Mouse (Mus musculus): ENCODE data around the gene Echs1.
"Not testable (repeated sequence)": the region's sequence is repeated elsewhere in the genome, so short reads cannot be mapped to it uniquely, and the experiment has no call there.

Gene Echs1

DNA sequence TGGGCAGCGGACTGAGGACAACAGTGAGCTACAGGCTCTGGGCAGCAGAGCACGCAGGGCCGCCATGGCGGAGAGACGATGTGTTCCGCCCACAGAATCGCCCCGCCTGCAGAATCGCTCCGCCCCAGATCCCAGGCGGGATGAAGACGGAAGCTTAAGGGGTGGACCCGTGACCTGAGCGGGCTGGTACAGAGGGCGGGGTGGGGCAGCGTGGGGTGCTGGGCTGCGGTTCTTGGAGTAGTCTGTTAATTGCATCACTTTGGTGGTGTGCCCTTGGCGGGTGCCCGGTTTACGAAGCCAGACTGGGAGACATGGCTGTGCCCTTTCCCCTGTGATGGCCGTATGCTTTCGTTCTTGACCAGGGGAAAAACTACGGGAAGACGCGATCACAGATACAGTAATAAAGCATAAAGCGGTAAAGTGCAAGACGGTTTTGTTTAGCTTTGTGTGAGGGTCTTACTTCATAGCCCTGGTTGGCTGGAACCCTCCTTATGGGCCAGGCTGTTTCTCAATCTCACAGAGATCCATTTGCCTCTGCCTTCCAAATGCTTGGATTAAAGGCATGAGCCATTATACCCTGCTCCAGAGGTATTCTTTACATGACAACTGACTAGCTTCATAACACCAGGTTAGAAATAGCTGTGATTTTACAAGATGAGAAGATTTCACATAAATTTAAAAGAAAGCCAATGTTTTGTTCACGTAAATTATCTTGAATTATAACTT is at the start of gene Echs1:
Gene Echs1, minus strand, starts transcription at position 148 of the 726 bp plus-strand sequence.
- DNase-seq (ENCODE audit: low spot score in 2 of 2): peak; percentile 76 to 92

DNA sequence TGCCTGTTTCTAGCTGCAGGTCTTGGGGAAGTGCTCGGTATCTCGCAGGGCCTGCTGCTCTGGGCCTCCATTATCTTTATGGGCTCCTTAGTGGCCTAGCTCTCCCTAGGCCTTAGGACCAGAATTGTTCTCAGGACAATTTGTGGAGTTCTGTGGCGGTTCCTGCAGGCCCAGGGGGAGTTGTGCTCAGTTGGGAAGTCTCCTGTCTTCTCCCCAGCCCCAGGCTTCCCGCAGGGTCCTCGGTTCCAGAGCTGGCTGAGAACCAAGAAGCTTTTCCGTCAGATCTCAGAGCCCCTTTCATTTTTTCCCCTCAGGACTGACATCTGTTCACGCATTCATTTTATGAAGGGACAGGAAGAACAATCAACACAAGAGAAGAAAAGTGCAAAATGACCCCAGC is 48.4 kb upstream of the Echs1 start, which contains the start of gene Olfr522:
Gene Olfr522, minus strand, starts transcription at position 101 of the 400 bp plus-strand sequence.
- no peak for DNase-seq (ENCODE audit: low spot score in 2 of 2)

DNA sequence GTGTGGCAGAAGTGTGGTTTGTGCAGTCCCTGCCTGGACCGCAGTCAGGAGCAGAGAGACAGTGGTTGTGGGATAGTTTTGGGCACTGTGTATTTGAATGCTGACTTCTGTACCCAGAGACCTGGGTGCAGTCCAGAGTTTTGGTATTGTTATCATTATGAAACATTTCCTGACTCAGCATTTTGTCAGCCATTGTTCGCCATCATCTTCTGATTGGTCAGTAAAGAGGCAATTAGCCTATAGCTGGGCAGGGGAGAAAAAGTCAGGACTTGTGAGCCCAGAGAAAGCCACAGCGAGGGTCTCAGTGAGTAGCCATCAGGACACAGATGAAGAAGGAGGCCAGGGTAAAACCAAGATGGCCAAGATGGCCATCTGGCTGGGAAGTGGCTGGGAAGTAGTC is 44.1 kb upstream of the Echs1 start:
- DNase-seq (ENCODE audit: low spot score in 2 of 2): no peak

DNA sequence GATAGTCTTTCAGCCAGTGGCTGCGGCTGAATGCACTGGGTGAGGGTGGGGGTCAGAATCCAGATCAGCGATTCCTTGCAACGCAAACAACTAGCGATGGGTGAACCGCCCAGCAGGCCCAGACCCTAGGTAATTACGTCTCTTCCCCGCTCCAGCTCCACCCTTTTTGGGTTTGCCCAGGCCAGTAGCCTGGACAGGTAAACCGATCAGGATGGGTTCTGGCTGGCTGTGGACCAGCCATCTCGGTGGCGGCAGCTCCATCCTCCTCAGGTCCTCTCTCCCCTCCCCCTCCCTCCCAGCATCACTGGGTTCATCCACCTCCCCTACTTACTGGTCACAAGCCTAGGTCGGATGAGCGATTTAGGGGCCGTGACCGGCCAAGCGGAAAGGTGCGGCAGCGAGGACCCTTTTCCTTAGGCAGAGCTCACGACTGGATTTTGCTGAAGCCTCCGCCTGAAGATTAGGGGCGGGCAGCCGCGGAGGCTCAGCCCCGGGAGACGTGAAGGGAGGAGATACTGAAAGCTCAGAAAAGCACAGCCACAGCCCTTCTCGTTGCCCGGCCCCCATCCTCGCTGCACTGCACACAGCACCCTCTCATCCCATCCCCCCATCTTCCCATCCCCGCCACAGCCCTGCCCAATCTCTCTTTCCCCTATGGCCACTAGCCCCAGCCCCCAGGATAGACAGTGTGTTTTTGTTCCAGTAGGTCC is 38.1 kb upstream of the Echs1 start, which contains the start of gene Sprn:
Gene Sprn, minus strand, starts transcription at position 660 of the 710 bp plus-strand sequence.
- no peak for DNase-seq (ENCODE audit: low spot score in 2 of 2)

DNA sequence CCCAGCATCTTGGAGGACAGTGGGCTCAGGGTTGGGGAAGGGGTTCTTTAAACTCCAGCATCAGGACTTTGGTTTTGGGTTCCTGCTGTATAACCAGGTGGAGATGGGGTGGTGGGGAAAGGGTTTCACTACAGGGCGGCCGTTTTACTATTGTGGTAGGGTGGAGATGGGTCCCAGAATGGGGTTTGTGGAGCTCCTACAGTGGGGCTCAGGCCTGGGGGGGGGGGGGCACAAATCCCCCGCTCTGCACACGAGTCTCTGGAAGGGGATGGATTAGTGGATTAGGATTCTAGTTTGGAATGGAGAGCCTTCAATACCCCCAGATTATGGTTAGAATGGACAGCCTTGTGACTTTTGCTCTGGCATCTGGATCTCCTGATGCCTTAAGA is 37.5 kb upstream of the Echs1 start:
- DNase-seq (ENCODE audit: low spot score in 2 of 2): no peak

DNA sequence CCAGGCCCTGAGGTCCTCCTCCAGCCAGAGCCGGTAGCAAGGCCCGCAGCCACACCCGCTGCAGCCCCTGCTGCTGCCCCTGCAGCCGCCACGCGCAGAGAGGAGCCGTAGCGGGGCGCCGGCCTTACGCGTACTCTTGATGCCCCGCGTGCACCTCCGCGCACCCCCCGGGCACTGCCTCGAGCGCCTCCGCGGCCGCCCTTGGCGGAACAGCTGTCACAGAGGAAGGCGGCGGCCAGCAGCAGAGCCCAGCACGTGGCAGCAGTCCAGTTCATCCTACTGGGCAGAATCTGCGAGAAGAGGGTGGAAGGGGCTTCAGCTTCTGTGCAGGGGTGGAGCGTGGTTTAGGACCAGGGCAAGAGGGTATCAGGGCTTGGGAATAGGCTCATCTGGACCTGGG is 37.1 kb upstream of the Echs1 start:
- no peak for DNase-seq (ENCODE audit: low spot score in 2 of 2)

DNA sequence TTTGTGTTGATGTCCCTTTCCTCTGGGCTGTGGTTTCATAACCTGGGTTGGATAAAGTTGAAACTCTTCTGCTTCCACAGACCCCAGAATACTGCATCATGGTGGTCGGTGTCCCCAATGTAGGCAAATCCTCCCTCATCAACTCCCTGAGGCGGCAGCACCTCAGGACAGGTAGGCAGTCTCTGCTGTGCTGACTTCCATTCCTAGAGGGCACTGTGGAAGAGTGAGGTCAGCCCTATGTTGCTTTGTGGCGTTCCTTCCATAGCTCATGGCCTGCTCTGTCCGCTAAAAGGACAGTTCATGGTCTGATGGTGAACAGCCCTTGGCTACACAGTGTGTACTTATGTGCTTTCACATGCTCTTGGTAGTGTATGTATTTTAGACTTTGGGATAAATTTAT is 28.3 kb upstream of the Echs1 start:
- DNase-seq (ENCODE audit: low spot score in 2 of 2): no peak

DNA sequence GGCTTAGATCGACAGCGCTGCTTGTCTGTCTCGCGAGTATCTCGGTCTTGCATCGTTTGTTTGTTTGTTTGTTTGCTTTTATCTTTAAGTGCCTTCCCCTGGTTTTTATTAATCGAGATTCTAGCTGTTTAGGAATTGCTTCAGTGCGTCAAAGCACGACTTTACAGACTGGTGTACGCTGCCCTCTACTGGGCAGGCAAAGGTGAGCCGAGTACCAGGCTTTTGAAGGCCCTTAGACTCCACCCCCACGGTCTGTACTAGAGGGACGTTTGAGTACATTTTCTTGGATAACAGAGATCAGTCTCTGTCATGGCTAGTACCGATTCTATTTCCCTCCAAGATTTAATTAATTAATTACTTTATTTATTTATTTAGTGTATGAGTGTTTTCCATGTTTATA is 25.1 kb upstream of the Echs1 start:
- peak in 1 of 2 experiments; percentile 77 for DNase-seq (ENCODE audit: low spot score in 2 of 2)

DNA sequence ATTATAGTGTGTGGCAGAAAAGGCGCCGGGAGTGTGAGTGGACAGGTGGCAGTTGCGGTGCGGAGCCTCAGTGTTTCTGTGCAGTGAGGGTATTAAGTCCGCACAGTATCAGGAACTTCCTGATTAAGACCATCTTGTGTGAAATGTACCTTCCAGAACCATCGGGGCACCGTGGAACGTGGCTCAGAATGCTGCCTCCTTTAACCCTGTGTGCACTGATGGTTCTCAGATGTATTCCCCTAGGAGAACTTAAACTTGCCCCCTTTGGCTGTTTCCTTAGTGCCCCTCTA is 21.7 kb upstream of the Echs1 start:
- no peak for DNase-seq (ENCODE audit: low spot score in 2 of 2)

DNA sequence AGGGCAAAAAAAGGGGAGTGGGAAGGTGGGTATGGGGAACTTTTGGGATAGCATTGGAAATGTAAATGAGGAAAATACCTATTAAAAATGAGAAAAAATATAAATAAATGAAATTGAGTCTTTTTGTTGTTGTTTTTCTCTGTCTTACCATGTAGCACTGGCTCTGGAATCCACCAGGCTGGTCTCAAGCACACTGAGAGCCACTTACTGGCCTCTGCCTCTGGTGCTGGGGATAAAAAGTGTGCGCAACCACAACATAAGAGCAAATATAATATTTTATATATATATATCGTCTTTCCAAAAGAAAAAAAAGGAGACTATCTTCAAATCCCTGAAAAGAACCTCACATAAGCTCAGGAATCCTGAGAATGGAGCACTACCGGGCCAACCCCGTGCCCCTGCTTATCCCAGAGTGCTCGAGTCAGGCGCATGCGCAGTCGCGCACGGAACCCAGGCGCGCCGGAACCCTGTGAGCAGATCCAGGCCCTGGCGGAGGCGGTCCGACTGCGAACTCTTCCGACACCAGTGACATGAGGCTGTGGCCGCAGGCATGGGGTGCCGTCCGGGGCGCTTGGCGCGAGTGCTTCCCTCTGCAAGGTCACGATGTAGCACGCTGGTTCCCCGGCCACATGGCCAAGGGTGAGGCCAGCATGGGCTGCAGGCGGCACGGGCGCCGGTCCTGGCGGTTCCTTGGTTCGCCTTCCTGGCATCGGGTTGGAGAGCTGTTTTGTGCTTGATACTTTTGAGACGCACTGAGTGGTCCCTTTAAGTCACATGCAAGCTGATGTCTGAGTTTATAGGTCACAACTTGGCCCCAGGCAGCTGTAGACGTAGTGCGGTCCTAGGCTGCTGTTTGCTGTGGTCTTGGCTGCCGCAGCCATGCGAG is 21.1 kb upstream of the Echs1 start, which contains the start of gene Mtg1:
Gene Mtg1, plus strand, starts transcription at position 430 of the 886 bp plus-strand sequence.
- peak; percentile 93 to 95 for DNase-seq (ENCODE audit: low spot score in 2 of 2)

DNA sequence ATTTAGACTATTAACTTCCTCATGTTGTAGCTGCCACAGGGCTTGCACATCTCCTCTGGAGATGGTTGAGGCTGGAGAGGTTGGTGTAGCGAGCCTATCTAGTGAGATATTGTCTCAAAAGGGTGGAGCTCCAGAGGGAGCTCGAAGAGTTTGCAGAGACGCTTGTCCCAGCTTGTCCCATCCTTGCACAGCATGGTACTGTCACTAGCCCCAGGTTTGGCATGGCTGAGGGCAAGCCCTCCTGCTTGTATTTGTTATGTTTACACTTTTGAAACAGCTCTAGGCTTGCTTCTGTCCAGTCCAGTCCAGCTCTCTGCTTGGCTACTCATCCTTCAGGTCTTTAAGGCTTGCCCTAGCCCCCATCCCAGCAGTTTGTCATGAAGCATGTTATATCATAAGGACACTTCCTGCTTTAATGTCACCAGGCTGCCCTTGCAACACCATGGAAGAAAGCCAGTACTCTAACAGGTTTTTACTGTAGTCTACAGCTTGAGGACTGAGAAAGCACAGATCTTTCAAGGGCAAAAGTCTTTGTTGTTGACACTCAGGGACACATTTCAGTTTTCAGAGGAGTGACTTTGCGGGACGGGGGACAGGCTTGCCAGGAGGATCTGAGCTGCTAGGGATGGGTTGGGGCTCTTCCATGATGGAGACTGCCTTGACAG is 19.0 kb upstream of the Echs1 start:
- DNase-seq (ENCODE audit: low spot score in 2 of 2): no peak

DNA sequence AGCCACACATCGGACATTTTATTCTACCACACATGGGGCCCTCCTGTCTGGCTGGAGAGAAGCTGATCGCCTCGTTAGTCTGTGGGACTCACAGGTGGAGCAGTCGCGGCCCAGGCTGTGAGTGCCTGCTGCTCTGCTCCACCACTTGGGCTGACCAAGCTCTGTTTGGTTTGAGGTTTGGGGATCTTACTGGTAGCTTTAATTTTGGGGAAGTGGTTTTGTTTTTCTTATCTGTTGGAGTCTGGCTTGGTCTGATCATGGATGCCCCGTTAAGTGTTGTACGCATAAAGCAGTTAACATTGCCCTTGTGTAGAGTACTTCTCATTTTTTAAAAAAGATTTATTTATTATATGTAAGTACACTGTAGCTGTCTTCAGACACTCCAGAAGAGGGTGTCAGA is 17.8 kb upstream of the Echs1 start:
- not testable (repeated sequence) for DNase-seq (ENCODE audit: low spot score in 2 of 2)

DNA sequence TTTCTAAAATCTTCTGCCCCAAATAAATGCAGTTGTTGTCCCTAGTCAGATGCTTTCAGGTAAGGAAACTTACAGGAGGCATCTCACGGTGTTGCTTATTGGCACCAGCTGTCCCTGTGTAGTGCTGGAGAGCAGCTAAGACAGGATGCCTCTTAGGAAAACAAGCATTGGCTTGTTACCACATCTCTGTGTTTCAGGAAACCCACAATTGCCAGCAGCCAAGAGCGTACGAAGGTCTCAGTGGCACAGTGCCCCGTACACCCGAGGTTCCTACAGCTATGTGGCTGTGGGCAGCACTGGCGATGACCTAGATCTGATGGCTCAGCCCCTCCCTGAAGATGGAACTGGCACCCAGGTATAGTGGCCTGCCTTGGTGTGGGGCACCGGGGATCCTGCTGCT is 15.9 kb upstream of the Echs1 start:
- not testable (repeated sequence) for DNase-seq (ENCODE audit: low spot score in 2 of 2)

DNA sequence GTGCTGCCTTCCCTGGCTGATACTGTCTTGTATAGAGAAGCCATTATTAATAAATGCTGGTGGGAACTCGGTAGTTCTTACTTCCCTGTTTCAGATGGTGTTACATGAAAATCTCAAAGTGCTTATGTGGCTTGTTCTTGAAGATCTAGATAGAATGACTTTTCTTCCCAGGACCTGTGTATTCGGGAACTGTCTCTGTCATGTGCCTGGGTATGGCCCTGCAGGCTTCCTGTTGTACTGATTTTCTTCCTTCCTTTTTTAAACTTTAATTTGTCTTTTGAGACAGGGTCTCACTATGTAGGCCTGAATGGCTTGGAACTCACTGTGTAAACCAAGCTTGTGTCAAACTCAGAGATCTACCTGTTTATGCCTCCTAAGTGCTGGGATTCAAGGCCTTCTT is 11.6 kb upstream of the Echs1 start:
- no peak for DNase-seq (ENCODE audit: low spot score in 2 of 2)

DNA sequence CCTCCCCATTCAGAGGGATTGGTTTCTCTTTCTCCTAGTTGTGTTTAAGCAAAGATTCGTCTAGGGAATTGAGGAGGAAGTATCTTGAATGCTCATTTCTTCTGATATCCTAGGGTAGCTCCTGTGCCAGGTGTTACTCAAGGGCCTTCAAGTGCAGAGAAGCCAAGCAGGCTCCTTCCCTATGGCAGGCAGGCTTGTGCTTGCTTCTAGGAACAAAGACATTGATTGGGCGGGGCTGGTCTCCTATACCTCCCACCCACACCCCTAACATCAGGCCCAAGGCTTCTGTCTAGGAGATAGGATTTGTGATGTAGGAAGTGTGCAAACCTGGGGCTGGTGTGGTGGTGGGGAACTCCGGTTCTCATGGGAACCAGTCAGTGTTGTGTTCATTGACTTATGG is 10.7 kb upstream of the Echs1 start:
- DNase-seq (ENCODE audit: low spot score in 2 of 2): no peak

DNA sequence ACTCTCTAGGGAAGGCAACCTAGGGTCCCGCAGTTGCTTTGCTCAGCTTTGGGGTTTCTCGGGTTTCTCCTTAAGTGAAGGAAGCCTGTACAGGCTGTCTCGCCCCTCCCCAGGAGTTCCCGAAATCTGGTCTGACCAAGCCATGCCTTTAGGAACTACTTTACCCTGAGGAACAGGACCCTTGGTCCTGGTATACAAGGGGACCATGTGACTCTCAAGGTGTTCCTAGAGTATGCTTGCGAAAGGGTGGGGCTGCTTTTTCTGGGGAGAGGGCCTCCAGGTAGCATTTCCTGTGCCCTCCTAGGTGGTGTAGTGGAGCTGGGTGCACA is 9.7 kb upstream of the Echs1 start:
- no peak for DNase-seq (ENCODE audit: low spot score in 2 of 2)

DNA sequence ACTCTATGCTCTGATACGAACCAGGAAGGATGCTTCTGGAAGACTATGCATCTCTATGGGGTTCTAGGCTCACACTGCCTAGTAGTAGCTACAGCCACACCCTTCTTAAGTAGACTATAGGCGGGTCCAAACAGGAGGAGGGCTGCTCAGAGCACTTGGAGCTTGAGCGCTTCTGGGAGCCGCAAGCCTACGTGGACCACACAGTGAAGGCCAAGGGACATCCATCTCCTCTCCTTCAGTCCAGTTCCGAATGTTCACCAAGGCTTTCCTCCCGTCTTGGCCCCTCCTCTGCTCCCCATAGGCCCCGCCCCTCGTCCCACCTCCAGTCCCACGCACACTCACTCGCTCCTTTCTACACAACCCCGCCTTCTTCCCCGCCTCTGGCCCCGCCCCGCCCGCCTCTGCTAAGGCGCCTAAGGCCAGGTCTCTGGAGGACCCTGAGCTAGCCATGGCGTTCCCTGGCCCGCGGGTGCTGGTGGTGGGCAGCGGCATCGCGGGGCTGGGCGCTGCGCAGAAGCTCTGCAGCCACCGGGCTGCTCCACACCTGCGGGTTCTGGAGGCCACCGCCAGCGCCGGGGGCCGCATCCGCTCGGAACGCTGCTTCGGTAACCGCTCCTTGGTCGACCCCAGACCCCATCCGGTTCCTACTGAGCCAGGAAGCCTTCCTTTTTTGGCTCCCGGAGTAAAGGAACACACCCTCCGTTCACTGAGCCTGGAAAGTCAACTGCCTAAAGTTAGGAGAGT is 9.2 kb upstream of the Echs1 start:
- peak; percentile 81 to 96 for DNase-seq (ENCODE audit: low spot score in 2 of 2)

DNA sequence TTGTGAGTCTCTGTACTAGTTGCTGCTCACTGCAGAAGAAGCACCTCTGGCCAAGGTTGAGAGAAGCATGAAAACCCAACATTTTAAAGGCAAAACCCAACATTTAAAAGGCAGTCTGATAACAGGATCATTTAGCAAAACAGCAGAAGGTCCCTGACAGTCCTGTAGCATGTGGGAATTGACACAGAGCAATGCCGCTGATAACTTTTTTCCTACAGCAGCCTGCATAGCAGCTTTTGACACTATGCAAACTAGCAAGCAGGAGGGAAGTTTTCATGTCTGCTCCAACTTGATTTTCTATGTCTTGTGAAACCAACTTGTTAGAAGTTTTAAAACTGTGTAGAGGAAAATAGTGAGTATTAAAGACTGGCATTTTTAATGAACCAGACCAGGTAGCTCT is 8.1 kb upstream of the Echs1 start:
- no peak for DNase-seq (ENCODE audit: low spot score in 2 of 2)

DNA sequence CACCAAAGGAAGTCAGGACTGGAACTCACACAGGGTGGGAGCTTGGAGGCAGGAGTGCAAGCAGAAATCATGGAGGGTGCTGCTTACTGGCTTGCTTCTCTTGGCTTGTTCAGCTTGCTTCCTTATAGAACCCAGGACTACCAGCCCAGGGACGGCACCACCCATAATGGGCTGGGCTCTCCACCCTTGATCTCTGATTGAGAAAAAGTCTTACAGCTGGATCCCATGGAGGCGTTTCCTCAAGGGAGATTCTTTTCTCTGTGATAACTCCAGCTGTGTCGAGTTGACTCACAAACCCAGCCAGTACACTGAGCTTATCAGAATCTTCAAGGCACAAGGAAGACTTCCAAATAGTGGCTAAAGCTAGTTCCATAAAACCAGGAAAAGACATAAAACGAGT is 6.5 kb upstream of the Echs1 start:
- DNase-seq (ENCODE audit: low spot score in 2 of 2): no peak

DNA sequence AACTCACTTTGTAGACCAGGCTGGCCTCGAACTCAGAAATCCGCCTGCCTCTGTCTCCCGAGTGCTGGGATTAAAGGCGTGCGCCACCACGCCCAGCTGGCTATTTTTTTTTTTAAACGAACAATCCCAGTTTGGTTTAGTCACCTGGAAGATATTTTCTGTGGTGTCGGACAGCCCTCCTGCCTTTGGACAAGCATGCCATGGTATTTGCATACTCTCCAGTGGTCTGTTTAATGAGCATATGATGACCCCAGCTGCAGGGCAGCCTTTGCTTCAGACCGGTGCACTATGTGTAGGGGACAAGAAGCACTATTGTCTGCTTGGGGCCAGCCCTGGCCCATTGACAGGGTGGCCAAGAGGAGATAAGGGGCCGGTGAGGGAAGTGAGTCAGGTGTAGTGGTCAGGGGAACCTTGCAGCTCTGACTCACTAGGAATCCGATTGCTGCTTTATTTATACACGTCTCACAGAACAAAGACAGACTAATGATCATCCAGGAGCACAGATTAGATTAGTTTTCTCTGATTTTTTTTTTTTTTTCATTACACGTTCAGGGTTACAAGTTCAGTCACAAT is 5.1 kb upstream of the Echs1 start:
- DNase-seq (ENCODE audit: low spot score in 2 of 2): no peak

DNA sequence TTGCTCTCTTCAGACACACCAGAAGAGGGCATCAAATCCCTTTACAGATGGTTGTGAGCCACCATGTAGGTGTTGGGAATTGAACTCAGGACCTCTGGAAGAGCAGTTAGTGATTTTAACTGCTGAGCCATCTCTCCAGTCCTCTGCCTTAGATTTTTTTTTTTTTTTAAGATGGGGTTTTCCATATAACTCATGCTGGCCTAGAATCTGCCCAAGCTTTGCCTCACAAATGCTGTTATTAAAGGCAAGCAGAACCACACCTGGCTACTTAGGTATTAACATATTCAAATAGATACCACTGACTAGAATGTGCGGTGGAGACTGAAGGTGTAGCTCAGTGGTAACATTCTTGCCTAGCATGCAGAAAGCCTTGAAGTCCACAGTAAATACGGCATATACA is 4.2 kb upstream of the Echs1 start:
- no peak for DNase-seq (ENCODE audit: low spot score in 2 of 2)
